Mouse (Mus musculus) ovary, adult 18-20 months (tissue): ENCODE results near the gene Gm19426.

Source experiments
- DNase-seq: peaks from one replicate; pipeline ENCODE4 v3.0.0; 2022; ENCODE audit warnings: low spot score, mixed read lengths

The Gm19426 gene

DNA sequence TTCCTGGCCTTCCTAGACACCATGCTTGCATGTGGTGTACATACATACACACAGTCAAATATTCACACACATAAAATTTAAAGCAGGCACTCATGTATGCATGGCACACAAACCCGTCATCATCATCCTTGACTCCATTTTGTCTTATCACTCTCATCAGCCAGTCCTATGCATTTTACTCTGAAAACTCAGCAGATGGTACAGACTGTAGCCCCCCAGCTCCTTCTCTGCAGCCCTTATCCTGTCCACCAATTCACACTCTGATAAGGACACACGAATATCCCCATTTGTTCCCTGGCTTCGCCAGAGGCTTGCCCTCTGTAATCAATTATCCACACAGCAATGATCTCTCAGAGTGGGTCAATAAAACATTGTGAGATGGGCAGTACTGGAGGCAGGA lies 22.3 kb downstream of the Gm19426 start:
- no peak for DNase-seq

DNA sequence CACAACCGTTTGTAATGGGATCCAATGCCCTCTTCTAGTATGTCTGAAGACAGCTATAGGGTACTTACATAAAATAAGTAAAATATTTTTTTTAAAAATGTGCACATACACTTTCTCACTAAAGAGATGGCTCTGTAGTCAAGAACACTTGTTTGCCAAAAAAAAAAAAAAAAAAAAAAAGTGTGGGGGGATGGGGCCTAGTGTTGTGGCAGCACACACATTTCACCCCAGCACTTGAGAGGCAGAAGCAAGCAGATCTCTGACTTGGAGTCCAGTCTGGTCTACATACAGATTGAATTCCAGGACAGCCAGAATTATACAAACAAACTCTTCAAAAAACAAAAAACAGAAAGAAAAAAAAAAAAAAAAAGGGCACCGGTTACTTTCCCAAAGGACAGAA lies 22.7 kb downstream of the Gm19426 start:
- DNase-seq = no peak

DNA sequence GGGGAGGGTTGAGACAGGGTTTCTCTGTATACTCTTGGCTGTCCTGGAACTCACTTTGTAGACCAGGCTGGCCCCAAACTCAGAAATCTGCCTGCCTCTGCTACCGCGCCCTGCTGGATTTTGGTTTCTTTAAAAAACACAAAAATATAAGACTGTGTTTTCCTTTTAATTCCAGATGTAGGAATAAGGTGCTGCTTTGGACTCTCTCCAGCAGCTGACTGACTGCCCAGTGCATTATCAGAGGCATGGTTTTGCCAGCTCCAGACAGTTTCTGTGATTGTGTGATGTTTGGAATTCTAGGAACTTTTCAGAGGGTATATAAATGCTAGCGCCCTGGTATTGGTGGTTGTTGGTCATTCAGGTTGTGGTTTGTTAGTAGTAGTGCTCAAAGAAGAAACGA lies 26.1 kb downstream of the Gm19426 start:
- no peak for DNase-seq

DNA sequence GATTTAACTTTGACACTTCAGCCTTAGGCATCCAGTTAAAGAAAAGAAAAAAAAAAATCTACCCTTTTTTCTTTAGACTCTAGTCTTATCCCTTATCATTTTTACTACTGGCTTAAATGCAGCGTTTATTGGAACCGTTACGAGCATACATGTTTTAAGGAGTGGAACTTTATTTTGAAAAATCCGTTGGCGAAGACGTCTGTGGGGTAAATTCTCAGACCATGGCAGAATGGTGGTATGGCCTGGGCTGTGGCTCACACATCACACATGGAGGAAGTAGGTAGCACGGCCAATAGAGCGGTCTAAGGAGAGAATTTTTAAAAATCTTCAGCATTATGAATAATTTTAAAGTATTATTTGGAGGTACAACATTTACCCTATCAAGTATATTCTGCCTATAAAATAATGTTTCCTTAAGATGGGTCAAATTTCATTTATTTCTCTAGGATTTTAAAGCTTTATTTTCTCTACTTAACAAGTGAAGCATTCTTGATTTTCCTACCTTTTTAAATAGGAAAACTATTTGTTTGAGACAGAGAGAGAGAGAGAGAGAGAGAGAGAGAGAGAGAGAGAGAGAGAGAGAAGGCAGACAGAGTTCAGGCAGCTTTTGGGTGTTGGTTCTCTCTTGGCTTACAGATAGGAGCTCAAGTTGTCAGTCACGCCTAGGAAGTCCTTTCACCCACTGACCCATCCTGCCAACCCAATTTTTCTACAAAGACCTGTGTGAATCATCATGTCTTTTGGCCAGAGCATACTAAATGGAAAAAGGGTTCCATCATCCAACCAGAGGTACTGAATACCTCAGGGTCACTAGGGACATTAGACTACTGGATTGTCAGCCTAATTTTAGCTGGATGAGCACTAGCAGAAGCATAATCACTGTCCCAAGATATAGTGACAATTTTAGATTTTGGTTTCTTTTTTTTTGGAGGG lies 26.8 kb downstream of the Gm19426 start:
- DNase-seq = no peak

DNA sequence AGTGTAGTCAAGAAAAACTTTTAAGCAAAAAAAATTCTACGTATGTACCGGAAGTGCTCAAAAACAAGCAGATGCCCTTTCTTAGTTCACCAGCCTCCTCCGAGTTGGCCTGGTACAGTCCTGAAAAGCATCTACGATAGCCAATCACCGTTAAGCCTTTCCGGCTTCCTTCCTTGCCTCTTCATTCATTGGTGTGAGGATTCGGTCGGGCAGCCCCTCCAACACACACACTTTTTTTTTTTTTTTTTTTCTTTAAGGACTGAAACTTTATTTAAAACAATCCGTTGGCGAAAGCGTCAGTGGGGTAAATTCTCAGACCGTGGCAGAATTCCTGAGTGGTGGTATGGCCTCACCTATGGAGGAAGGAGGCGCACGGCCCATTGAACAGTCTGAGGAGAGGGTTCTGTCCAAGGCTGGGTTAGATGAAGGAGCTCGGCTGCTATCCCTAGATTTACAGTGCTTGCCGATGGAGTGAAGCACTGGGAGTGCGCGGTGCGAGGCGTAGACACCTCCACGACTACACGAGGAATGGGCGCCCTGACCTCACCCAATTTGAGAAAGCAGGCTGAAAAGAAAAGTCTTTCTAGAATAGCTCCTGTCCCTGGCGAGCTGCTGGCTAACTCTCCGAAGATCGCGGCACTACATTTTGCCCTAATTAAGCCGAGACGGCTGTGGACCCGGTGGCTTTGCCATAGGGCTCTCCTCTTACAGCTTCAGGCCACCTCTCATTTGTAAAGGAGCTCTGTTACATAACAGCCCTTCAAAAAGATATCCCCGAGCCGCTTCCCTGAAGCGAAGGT lies 27.7 kb downstream of the Gm19426 start:
- DNase-seq = peak; percentile 89

DNA sequence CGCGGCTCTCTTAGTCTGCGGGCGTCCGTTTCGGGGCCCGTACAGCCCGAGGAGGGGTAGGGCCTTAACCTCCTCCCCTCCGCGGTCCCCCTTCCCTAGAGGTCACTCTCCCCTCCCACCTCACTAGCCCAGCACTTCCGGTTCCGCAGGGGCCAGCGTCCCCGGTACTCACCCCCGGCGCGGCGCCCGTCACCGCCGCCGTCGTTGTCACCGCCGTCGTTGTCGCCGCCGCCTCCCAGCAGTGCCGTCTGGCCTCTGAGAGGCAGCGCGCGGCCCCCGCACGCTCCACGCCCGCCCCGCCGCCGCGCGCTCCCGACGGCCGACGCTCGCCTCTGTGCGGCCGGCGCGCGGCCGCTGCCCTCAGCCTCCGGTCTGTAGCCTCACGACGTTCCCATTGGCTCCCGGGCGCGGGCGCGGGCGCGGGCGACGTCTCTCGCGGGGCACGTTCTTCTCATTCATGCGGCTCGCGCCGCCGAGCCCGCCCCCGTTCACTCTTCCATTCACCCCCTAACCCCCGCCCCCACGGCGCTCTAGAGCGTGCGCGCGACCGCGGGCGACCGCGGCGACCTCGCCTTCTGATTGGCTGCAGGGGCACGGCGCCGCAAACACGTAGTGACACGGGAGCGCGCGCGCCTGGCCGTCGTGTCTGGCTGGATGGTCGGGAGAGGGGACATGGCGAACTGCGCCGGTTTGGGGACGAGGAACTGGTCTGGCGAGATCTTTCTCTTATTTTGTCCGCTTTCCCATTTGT lies 28.5 kb downstream of the Gm19426 start, which contains the start of gene Zdhhc5:
Zdhhc5 (minus strand) TSS at position 370 of the 751 bp plus-strand sequence.
- DNase-seq = peak; percentile 97

DNA sequence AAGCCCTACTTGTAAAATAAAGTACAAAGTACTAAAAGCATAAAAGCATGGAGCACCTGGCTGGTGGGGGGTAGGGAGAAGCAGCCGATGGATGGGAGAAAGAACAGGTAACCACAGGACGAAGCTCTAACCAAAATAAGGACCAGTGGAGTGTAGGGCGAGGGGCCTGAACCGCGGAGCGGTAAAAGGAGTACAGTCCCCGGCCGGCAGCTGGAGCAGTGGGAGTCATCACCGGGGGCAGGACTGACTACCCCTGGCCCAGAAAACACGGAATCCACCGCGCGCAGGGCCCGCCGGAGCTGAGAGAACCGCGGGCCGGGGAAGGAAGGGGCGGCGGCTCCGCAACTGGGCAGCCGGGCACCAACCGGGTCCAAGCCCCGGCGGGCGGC lies 29.0 kb downstream of the Gm19426 start:
- no peak for DNase-seq

DNA sequence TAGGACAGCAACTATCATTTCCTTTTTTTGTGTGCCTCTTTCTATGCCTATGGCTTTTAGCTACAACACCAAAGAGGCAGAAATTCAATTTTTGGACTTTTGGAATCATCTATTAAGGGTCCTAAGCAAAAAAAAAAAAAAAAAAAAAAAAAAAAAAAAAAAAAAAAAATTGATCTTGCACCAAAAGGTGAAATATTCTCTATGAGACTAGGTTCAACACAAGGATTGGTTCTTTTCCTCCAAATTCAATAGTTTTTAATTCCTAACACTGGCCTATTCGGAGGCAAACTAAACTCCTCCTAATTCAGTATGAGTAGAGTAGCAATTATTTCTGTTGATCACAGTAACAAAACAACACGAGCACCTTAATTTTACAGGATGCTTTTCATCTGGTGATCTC lies 31.6 kb downstream of the Gm19426 start:
- no peak for DNase-seq

DNA sequence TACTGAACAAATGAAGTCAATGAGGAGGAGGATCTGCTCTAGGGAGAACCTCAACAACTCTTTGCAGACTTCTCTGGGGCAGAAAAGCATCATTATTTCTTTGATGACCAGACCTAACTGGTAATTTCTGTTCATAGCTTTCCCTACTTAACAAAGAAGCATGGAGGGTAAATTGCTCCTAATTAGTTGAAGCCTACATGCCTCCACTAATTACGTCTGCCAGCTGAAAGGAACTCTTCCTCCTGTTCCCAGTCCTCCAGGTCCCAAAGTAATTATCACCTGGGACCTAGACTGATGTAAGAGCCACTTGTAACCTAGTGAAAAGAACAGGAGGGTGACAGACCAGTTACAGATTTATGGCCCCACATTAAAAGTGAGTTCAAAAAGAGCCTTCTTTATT lies 35.9 kb downstream of the Gm19426 start:
- no peak for DNase-seq

DNA sequence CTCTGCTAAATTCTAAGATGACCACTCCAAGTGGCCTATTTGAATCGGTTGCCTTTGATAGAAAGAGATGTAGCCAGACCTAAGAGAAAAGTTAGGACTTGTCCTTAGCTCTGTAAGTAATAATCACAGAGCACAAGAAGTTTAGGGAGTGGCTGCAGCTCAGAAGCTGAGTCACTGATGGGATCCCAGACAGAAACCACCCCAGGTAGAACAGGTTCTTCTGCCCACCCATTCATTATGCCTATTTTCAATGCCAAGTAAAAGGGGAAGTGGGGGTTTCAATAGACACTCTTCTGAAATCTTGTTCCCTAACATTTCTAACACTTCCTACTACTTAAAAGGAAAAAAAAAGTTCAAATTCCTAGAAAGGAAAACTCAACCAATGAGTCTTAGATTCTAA lies 38.2 kb downstream of the Gm19426 start:
- DNase-seq = no peak

DNA sequence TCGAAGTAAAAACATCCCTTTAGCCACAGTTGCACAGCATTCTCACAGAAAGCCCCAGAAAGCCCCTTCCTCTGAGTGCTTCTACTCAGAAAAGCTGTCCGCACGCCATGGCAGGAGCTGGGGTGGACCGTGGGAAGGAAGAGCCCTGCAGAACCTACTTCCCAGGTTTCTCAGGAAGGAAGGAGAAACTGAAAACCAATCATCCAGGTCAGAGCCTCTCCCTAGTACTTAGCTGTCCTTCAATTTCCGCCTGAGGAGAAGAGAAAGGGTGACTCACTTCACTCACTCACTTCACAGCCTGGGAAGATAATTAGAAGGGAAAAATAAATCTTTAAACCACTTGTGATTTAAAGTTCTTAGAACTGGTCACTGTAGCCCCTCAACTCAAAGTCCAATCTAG lies 39.1 kb downstream of the Gm19426 start:
- no peak for DNase-seq

DNA sequence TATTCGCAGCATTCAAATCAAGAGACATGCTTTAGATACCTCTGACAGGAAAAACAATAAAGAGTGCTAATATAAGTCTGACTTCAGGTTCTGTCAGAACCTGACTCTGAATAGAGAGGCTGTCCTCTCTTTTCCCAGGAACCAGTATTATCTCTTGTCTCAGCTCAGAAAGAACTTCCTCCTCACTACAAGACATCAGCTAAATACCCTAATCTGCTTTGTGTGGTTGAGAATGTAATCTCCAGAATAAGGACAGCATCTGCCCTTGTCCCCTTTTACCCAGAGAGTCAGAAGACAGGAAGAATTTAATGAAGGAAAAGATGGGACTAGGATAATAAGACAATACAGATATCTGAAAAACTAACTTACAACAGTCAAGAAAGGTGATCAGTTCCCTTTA lies 40.0 kb downstream of the Gm19426 start:
- DNase-seq = no peak

DNA sequence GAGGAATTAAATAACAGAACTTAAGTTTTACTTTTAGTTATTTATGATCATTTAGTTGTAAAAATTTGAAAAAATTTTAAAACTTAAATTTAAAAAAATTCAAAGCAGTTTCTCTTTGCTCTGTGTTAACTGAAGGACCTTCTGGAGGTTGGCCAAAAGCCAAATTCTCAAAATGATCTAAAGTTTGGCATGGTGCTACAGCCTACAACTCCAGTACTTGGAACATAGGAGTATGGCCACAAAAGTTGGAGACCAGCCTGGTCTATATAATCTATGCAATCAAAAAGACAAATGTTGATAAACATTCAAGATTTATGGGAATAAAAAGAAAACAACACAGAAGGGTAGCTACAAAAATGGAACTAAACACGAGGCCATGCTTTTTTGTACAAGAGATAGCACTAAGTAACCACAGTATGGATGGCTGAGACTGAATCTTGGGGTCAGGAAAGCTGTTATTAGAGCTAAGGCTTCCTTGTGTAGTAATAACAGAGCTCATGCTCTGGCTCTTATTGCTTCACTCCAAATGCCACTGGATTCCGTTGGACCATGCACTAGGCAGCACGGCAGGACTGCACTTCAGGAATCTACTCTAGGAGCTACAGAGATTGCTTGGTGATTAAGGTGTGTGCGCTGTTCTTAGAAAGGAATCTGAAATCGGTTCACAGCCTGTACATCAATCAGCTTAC lies 48.3 kb downstream of the Gm19426 start:
- no peak for DNase-seq
